Mouse (Mus musculus) gastrocnemius, adult 18-20 months (tissue): ENCODE data around the gene Galnt7. TPM values are rescaled to one million over a fixed set of nuclear protein-coding genes. Genes with fewer than 3 reads are reported as not detected.
"Not testable (repeated sequence)": the region's sequence is repeated elsewhere in the genome, so short reads cannot be mapped to it uniquely, and the experiment has no call there.

Experiments
- DNase-seq: peaks from one replicate; pipeline ENCODE4 v3.0.0; 2021; ENCODE audit warnings: low spot score
- total RNA-seq, 2 experiments: library from RNA; stranded (reverse); gene quantifications; 2 replicates each; pipeline ENCODE4 v1.2.3; 2021

Gene Galnt7
- total RNA-seq, 2 experiments from 2014 or later, result 2.0 to 2.3 TPM

DNA sequence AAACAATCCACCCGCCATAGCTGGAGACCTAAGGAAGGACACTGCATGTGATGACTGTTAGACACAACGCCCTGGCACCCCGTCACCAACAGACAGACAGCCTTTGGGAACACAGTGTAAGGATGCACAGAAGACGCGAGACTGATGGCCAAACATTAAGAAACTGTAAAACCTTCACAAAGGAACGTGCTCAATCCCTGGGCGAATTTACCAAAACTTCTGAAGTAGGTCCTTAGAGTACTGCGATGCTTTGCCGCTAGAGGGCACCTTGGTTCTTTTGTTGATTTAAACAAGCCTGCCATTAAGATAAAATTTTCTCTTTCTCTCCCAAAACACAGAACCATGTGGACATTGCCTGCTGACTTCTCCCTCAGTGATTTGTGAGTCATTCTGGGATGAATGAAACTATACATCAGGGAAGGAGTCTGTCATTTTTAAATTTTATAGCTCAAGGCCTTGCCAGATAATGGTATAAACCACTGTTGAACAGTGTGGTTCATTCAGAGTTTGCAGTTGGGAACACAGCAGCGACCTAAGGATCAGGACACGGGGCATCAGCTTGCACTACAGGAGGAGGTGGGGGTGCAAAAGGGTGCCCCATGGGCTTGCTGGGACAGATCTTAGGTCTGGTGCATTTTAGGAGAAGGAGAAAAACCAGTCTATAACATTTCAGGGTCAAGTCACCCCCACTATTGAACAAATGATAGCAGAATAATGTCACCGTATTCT is 112.6 kb downstream of the Galnt7 start:
- peak; percentile 47 for DNase-seq

DNA sequence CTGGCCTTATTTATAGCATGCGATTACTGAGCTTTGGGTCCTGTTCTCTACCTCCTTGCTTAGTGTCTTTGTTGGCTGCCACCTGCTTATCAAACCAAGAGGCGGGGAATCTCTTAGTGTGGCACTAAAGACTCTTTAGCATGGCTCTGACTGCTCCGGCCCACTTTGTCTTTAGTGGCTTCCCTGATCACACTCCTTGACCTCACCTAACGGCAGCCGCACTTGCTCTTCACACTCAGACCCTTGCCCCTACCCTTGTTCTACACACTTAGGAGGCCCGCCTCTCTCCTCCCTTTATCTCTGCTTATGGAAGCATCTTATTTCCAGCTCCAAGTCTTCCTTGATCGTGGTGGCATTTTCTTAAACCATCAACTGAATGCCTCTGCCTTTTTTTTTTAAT is 114.2 kb downstream of the Galnt7 start:
- DNase-seq, result no peak

DNA sequence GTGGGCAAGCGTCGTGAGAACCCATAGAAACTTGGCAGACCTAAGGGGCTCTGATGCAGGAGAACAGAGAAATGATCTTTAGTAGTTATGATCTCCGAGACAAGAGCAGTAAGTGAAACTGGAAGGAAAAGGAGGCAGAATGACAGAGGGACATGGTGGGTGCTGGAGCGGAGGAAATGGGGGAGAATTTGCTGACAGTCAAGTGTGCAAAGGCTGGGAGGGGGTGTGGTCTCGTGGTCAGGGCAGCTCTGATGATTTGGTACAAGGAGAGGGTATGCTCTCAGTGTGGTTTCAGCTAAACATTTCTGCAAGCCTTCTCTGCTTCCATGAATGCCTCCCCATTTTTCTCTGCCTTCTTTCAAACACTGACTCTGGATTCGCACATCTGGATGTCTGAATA is 116.7 kb downstream of the Galnt7 start:
- no peak for DNase-seq

DNA sequence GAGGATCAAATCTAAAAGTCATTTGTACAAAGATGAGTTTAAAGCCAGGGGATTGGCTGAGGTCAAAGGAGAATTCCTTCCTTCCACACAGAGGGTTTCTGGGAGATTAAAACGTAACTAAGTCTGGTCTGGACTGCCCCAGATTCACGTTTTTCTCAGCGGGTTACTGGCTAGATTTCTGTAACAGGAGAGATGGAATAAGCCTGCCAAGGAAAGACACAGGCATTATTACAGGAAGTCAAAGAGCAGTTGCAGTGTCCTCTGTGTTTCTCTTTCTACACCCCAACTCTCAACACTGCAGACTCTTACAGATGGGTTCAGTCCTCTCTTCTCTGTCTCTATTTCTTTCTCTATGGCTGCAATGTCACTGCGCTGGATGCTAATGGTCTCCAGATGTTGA is 118.3 kb downstream of the Galnt7 start:
- DNase-seq, result no peak

DNA sequence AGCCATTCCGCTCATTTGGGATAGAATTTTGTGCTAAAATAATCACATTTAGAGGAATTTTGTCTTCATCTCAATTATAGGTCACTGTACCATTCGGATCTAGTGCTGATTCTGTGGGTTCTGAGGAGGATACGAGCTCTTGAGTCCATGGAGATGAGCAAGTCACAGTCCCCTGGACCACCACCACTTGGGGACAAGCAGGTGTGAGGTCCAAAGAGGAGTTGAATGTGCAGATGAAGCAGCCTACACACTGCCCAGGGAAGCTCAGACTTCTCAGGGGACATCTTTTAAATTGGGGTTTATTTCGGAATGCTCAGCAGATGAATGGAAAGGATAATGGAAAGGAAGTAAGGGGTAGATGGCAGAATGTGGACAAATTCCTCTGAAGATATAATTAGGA is 119.7 kb downstream of the Galnt7 start:
- DNase-seq, result no peak

DNA sequence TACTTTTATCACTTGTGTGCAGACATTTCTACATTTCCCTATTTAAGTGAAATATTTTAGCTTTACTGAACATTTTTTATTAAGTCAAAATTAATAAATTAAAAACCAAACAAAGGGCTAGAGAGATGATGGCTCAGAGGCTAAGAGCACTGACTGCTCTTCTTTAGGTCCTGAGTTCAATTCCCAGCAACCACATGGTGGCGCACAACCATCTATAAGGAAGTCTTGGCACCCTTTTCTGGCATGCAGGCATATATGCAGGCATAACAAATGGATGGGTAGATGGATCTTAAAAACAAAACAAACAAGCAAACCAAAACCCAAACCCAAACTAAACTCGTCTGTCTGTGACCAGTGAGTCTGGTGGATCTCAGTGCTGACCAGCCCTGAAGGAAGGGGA is 120.6 kb downstream of the Galnt7 start:
- no peak for DNase-seq

DNA sequence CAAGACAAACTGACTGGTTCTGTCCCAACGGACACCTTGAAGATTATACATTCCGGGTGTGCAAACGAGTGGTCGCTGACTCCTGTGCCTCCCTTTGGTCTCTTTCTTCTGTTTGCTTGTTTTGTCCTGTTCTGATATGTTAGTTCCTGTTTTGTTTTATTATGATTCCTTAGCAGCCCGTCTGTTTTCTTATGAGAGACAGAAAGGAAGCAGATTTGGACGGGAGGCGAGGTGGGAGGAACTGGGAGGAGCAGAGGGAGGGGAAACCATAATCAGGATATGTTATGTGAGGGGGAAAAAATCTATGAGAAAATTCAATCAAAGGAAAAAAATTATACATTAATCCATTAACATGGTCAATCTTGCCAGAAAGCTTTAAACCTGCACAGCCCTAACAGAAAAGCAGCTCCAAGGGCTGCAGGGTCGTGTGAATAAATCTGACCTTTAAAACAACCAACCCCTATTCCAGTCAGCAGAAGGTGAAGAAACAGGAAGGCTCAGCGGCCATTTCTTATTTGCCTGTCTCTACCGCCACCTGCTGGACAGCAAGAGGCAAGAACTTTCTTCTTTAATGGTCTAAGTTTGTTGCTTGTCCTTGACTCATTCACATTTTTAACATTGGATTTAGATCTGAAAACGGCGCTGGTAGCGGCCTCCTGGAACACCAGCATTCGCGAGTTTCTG is 122.0 kb downstream of the Galnt7 start:
- peak; percentile 88 for DNase-seq

DNA sequence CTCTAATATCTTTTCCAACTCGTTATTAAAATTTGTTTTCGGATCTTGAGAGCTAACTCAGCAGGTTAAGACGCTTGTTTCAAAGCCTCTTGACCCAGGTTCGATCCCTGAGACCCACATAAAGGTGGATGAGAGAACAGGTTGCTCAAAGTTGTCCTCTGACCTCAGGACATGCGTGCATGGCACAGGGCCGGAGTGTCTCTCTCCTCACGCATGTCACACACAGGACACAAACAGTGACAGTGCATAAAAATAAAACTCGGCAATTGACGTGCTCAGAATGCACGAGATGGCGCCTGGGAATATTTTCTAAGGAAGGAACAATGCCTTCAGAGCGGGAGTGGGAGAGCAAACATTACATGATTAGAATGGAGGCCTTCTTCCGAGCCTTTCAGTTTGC is 122.6 kb downstream of the Galnt7 start:
- no peak for DNase-seq

DNA sequence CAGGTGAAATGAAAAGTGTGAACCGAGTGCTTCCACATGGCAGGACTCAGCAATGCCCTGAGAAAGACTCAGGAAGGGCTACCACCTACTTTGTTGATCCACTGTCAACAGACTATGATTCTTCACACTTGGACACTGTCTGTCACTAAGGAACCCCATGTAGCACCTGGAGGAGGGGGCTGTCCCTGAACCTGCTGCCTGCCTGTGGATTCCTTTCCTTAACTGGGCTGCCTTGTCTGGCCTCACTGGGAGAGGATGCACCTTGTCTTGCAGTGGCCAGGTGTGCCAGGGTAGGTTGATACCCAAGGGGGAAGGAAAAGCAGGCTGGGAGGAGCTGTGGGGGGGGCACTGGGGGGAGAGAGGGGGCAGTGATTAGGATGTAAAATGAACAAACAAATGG is 124.8 kb downstream of the Galnt7 start:
- DNase-seq, result no peak

DNA sequence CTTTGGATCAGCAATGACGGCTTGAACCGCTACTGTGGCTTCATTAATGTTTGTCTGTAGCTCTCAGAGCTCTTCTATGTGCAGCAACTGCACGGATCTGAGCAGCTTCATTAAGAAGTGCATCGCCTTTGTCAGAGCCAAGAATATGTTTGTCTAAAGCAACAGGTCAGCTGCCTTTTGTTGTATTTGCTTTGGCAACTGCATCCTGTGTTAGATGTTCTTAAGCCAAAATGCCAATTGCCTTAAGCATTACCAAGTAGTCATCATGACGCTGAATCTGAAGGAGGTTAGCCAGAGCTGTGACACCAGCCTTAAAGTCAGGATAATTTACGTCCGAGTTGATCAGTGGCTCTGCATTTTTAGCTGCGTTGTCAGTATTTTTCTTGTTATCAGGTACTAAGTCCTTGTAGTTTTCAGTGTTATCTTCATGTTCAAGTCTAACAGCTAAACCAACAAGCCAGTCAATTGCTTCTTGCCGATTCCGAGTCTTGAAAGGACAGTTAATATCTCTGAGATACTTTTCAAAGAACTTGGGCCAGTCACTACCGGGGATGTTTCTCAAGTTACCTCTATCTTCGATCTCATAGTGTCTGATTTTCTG is 132.5 kb downstream of the Galnt7 start:
- no peak for DNase-seq

DNA sequence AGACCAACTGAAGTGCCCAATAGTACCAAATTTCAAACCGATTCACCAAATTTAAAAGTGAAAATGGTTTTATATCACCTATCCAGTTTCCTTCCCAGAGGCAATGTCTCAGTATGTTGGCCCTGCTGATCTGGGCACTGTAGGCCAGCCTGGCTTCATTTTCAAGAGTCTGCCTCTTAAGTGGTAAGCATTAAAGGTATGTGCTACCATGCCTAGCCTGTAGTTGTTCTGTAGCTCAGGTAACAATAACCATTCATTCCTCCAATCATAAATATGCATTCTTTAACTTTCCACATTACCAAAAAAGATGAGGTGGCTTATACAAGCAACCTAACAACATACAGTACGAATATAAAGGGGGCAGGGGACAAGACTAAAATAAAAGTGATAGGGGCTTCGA is 135.1 kb downstream of the Galnt7 start:
- no peak for DNase-seq

DNA sequence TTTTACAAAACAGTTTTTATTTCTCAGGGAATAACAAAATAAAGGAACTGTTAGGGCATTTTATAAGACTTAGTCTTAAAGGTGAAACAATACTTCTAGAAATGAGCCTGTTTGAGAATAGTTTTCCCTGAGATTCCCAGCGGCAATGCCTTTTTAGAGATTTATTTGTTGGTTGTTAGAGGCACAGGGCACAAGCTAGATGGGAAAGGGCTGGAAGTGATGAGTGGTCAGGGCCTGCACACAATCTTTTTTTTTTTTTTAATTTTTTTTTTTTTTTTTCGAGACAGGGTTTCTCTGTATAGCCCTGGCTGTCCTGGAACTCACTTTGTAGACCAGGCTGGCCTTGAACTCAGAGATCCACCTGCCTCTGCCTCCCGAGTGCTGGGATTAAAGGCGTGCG is 136.1 kb downstream of the Galnt7 start:
- DNase-seq, result not testable (repeated sequence)

DNA sequence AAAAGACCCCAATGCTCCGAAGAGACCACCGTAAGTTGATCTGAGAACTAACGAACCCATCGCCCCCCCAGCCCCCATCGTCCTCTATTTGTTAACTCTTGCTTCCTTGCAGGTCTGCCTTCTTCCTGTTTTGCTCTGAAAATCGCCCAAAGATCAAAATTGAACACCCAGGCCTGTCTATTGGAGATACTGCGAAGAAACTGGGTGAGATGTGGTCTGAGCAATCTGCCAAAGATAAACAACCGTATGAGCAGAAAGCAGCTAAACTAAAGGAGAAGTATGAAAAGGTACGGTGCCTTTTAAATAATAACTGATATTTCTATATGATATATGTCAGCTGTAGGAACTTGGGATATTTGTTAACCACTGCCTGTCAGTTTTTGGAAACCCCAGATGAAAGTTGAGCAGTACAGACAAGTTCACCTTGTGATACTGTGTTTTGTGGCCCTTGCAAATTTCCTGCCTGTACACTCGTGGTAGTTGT is 139.6 kb downstream of the Galnt7 start:
- not testable (repeated sequence) for DNase-seq

DNA sequence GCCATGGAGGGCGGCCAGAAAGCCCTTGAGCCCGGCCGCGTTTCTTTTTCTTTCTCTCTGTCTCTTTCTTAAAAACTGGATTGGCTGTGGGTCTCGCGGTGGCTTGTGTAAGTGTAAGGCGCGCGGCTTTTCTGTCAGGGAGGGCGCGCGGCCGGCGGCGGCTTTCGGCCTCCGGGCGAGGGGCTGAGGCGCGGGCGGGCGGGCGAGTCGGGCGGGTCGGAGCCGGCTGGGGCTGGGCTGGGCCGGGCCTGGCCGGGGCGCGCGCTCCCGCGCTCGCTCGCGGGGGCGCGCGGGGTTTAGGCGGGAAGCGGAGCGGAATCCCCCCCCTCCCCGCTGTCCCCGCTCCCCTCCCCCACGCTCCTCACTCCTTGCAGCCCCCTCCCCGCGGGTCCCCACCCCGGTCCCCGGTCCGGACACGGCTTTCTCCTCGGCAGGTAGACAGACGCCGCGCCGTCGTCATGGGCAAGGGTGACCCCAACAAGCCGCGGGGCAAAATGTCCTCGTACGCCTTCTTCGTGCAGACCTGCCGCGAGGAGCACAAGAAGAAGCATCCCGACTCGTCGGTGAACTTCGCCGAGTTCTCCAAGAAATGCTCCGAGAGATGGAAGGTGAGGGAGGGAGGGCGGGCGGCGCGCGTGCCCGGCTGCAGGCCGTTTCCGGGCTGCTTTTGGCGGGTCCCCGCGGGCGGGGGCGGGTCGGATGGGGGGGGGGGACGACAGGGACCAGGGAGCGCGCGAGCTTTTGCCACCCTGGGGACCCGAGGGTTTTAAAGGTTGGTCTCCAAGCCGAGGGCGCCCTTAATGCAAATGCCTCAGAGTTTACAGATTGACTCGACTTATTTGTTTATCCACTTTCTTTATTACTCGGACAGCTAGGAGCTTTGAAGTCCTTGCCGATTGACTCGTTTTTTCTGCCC is 140.4 kb downstream of the Galnt7 start:
- no peak for DNase-seq

DNA sequence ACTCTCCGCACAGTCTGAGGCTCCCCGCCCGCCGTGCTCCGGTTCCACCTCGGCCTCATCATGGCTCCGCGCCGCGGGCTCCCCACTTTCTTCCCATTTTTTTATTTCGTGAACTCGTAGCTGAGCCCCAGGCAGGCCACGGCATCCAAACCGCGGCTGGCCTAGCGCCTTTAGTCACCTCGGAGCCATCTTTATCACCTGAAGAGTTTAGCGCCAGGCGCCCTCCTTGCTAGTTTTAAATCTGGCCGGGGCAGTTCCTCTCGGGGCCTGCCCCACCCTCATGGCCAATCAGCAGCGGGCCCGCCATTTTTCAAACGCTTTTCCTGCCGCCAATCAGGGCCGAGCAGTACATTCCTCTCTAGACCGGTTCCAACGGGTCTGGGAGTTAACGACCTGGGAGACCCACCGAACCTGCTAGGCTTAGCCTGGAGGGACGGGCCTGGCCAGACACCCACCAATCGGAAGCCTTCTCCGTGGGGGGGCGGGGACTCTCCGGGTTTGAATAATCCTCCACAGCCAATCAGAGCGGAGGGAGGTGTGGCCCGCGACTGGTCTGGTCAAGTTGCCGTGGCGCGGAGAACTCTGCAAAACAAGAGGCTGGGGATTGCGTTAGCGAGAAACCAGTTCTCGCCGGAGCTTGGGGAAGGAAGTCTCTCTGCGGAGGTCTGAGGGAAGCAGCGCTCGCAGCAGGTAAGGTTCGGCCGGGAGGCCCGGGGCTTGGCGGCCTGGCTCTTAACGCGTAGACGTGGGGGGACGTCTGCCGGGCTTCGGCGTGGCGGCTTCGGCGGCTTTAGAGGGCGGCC is 141.3 kb downstream of the Galnt7 start, which contains the start of gene Hmgb2:
Hmgb2 (plus strand) TSS at position 592 of the 803 bp plus-strand sequence.
- DNase-seq, result peak; percentile 100

DNA sequence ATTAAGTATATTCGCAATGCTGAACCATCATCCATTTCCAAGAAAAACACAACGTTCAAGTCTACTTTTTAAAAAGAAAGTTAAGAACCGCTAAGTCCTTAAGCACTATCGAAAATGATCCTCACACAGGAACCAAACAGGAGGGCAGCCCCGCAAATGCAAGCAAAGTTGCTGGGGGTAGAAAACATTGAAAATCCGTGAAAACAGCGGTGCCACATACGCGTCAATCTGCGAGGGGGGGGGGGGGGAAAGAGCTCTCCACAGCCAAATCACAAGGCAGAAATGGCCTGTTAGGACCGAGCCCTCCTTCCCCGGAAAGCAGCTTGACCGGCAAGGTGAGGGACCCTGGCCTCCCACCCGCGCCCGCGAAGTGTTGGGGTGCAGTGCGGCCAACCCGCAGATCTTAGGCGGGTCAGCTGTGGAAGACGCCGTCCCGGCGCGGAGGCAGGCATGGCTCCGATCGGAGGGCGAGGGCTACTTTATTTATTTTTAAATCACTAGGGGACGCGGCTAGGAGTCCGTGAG is 142.0 kb downstream of the Galnt7 start:
- no peak for DNase-seq

DNA sequence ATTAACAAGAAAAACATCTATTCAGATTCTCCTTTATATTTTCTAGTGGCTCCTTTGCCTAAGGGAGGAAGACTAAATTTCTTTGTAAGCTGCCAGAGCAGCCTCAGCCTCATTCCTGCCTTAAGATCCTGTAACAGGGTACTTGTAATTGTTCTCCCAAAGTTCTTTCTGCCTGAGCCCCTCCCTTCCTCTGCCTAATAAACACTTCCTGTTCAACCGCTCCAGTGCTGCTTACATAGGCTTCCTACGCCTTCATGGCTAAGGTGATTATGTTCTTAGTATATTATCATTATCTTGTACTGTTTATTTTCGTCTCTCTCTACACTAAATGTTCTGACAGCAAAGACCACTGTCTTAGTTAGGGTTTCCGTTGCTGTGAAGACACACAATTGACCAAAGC is 144.2 kb downstream of the Galnt7 start:
- DNase-seq, result no peak

DNA sequence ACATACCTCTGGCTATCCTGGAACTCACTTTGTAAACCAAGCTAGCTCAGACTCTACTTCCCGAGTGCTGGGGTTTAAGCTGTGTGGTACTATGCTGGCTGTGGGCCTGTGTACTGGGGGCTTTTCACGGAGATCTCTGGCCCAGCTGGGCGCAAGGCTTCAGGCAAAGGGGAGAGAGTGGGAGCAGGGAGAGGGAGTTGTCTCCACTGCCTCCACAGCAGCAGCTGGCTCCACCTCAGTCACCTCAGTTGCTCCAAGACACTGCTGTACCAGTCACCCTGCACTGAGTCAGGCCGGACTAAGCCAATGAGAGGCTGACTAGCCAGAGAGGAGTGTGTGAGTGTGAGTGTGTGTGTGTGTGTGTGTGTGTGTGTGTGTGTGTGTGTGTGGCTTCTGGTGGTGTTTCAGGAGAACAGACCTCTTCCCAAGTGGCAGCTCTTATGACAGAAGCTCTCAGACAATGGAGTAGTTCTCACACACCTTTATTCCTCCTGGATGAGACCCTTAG is 145.2 kb downstream of the Galnt7 start:
- DNase-seq, result no peak

DNA sequence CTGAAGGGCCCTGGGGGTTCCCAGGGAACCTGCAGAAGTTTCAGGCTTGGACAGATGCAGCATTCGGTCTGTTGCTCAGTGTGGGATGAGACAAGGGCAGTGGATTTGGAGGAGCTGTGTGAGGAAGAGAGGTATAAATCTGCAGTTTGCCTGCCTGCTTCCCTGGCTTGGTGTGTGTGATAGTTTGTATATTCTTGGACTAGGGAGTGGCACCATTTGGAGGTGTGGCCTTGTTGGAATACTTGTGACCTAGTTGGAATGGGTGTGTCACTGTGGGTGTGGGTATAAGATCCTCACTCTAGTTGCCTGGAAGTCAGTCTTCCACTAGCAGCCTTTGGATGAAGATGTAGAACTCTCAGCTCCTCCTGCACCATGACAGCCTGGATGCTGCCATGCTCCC is 147.3 kb downstream of the Galnt7 start:
- DNase-seq, result not testable (repeated sequence)

DNA sequence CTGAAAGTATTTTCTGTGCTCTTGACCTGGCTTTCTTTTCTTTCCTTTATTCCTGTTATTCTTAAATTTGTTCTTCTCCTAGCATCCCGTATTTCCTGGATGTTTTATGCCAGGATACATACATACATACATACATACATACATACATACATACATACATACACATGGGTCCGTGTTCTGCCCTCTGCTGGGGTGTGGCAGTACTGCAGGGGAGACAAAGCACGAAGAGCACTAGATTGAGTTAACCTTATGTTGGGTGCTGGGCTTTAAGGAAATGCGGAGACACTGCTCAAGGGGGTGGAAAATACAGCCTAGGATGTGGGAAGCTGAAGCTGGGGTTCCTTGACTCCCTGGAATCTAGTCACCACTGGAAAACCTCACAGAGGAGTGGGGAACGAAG is 149.2 kb downstream of the Galnt7 start:
- peak; percentile 42 for DNase-seq
